Mouse (Mus musculus): ENCODE data around the gene Aph1c.
A peak's percentile ranks its signal among the peaks of the same experiment; 100 is the strongest.
"Not testable (repeated sequence)": the region's sequence is repeated elsewhere in the genome, so short reads cannot be mapped to it uniquely, and the experiment has no call there.

The Aph1c gene

DNA sequence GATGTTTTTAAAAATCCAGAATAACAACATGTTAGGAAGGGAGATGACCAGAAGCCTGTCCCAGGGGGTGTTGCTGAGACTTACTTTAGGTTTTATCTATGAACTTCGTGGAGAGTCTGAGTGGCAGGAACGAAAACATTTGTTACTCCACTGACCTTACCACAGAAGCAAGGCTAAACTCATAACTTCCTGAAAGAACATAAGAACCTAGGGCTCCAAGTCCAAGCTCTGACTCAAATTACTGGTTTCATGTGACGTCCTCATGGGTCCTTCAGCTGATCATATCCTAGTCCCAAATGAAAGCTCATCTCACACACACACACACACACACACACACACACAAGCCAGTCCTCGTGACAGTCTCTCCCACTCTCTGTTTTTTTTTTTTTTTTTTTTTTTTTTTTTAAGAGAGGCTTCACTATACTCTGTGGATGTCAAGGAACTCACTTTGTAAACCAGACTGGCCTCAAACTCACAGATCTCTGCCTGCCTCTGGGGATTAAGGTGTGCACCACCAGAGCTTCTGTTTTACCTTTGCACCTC, 2.1 kb downstream of the Aph1c start:
- DNase-seq (ENCODE audit: low read depth, low spot score), result peak; percentile 31

DNA sequence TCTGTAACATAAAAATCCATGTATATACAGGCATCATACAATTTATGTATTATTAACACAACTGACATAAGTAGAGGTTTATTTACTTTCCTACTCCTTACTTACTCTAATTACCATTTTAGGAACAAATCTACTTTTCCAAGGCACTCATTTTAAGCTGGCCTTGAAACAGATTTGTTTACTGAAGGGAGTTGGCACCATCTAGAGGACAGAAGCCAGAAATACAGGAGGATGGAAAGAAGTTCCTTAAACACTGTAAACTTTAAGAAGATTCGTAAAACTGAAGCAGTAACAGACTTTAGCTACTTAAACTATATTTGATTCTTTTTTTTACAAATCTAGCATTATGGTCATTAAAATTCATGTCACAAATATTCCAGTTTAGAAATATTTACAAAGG, 8.5 kb downstream of the Aph1c start:
- DNase-seq (ENCODE audit: low read depth, low spot score), result peak; percentile 37

DNA sequence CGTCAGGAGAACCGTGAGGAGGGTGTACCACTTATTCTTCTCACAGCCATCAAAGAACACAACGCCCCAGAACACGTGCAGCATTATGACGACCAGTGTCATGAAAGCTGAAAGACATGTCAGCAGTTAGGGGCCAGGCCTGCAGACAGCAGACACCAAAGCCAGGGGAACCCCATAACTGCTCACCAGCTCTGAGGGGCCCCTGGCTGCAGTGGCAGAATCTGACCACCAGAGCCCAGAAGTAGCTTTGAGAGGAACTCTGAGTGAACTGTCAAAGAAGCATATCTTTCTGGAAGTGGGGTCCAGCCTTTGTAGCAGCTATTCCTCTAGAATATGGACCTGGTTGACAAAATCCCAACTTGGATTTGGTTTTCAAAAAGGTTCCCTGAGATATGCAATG, 12.3 kb downstream of the Aph1c start:
- not testable (repeated sequence) for DNase-seq (ENCODE audit: low read depth, low spot score)

DNA sequence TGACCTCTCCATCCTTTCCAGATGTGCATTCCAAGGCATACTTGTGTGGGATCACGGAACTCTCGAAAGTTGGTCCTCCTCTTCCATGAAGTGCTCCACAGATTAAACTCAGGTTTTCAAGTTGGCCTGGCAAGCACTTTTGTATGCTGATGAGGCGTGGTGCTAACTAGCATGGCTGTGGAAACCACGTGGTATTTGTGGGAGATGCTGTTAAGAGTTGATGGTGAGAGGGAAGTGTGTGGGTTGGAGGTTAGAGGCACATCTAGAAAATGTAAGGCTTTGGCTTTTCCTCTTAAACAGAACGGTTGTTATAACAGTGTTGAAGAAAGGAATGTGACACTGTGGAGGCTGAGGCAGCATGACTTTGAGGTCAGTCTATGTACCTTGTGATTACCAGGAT, 13.5 kb downstream of the Aph1c start:
- DNase-seq (ENCODE audit: low read depth, low spot score), result no peak

DNA sequence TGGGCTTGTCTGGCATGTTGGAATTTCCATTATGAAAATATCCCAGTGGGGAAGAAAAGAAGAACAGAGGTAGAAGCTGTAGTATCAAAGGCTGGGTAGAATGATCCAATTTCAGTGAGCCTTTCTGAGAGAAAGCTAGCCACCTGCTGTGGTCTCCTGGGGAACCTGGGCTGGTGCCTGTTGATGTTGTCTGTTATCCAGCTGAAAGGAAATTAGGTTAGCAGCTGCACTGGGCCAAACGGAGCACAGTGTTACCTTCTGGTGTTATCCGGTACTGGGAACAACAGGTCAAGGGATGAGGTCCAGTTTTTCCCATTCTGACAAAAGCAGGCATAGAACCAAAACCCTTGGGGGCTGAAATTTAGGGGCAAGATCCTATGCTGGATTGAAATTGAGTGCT, 21.1 kb downstream of the Aph1c start:
- DNase-seq (ENCODE audit: low read depth, low spot score), result no peak

DNA sequence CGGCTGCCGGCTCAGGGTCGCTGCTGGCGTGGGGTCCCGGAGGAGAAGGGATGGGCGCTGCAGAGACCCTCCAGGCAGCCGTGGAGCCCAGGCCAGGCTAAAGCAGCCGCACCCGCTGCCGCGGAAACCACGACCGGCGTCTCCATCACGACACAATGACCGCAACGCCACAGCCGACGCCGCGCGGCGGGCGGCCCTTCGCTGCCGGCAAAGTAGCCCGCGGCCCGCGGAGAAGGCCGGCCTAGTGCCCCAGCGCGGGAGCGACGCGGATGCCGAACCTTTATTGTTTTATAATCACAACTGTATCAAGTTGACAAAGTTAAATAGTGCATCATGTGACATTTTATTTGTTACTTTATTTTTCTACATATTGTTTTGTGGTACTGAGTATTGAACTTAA, 28.6 kb downstream of the Aph1c start:
- not testable (repeated sequence) for DNase-seq (ENCODE audit: low read depth, low spot score)

DNA sequence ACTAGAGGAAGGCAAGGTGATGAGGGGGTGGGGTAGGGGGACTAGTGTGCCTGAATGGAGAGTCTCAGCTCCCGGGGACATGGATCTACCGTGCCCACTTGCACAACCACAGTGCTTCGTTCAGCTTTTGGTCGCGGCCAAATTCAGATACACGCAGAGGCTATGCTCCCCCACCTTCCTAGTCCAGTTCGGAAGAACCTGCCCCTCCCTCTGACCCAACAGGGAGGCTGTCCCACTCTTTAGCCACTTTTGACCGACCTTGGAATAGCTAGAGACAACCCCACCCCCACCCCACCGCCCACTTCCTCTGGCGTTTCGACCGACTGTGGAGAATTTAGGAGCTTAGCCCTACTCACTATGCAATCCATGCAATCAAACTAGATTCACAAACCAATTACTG, 32.6 kb downstream of the Aph1c start:
- no peak for DNase-seq (ENCODE audit: low read depth, low spot score)

DNA sequence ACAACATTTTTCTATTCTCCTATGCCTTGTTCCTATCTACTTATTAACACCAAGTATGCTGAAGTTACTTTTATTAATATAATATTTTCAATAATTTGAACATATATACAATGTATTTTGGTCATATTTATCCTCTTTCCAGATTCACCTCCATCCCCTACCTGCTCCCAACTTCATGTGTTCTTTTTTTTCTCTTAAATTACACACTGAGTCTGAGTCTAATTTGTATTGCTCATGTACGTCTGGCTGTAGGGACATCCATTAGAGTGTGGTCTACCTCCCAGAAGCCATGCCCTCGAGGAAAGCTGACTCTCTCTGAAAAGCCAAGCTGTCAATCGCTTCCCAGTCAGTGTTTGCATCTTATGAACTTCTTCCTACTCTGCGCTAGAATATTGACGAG, 37.8 kb downstream of the Aph1c start, which contains the start of gene Gm10647:
Gene Gm10647, plus strand, starts transcription at position 301 of the 400 bp plus-strand sequence.
- DNase-seq (ENCODE audit: low read depth, low spot score), result no peak

DNA sequence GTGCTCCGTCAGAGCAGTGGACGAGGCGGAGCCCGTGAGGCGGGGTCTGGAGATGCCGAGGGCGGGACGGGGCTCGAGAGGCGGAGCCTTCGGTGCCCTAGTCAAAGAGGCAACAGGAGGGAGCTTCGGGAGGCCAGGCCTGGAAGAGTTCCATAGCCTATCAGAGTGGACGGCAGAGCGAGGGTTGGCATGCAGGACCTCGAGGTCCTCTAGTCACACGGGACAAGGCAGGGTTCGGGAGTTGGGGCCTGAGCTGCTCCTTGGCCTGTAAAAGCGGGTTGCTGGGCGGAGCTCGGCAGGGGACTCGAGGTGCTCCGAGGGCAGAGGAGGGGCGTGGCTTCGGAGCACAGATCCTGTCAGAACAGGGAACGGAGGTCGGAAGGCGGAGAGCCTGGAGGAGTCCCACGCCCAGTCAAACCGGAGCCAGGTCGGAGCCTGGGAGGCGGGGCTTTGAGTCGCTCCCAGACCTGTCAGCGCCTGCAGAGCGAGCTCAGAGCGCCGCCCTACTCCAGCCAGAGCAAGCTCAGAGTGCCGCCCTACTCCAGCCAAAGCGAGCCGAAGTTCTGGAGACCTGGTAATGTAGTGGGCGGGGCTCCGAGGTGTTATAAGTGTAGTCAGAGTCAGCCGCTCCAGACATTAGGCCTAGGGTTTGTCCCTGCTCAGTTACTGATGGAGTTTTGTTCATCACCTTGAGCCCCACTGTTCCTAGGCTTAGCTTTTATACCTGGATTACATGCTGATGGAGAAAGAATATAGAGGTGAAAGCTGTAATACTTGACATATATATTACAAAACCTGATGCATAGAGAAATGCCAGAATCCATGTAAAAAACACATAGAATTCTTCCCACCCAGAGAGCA, 38.8 kb downstream of the Aph1c start, which contains the start of gene Aph1b:
Gene Aph1b, minus strand, starts transcription at position 27 of the 861 bp plus-strand sequence.
- peak; percentile 98 for DNase-seq (ENCODE audit: low read depth, low spot score)

DNA sequence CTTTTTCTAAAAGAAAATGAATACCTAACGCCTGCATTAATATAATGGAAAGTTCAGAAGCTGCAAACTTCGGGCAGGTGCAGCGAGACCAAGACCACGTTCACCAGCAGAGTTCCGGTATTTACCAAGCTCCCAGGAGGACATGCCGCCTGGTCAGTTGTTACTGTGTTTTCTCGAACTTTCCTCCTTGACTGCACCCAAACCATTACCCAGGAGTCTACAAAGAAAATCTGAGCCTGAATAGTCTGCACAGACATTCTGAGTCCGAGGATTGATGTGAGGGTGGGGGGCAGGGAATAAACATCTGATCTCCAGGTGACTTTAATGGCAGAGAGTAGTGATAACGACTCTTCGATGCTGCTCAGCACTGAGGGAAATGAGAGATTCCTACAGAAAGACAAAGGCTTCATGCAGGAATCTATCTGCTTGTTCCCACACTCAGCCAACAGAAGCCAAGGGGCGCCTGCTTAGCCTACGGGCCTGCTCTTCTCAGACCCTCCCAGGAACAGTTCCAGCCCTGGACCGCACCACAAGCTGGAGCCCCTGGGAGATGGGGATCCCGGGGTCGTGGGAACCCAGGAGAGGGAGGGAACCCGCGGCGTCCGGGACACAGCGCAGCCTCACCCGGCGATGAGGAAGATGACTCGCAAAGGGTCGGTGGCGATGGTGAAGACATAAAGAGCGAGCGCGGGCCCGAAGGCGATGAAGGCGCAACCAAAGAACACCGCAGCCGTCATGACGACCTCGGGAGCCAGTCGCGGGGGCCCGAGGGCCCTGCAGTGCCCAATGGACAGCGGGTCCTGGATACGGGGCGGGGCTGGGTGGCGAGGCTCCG, 39.7 kb downstream of the Aph1c start:
- DNase-seq (ENCODE audit: low read depth, low spot score), result no peak

DNA sequence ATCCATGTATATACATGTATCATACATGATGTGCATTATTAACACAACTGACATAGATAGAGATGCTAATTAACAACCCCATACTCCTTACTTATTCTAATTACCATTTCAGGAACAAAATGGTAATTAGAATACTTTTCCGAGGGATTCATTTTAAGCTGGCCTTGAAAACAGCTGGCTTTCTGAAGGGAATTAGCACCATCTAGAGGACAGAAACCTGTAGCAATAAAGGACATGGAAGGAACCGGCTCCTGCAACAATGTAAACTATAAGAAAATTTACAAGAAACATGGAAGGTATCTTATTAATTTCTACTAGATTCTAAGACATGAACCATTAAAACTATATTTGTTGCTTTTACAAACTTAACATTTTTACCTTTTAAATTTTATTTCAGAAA, 46.7 kb downstream of the Aph1c start:
- peak; percentile 13 for DNase-seq (ENCODE audit: low read depth, low spot score)

DNA sequence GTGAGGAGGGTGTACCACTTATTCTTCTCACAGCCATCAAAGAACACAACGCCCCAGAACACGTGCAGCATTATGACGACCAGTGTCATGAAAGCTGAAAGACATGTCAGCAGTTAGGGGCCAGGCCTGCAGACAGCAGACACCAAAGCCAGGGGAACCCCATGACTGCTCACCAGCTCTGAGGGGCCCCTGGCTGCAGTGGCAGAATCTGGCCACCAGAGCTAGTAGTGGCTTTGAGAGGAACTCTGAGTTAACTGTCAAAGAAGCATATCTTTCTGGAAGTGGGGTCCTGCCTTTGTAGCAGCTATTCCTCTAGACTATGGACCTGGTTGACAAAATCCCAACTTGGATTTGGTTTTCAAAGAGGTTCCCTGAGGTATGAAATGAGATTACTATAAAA, 50.0 kb downstream of the Aph1c start:
- not testable (repeated sequence) for DNase-seq (ENCODE audit: low read depth, low spot score)

DNA sequence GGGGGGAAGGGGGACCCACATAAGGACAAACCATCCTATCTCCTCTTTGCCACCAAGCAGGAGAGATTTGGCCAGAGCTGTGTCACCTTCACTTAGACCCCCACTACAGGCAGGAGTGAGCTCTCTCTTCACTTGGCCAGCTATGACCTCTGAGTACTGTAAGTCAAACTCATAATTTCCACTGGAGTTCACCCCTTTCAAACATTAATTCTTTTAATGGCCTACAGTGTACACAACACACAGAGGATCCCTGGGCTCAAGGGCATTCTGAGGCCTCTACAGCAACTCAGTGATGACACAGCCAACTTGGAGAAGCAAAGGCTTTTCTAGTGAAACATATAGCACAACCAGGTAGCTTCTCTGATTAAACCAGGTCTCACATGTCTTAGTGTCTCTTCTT, 63.8 kb downstream of the Aph1c start:
- DNase-seq (ENCODE audit: low read depth, low spot score), result no peak

DNA sequence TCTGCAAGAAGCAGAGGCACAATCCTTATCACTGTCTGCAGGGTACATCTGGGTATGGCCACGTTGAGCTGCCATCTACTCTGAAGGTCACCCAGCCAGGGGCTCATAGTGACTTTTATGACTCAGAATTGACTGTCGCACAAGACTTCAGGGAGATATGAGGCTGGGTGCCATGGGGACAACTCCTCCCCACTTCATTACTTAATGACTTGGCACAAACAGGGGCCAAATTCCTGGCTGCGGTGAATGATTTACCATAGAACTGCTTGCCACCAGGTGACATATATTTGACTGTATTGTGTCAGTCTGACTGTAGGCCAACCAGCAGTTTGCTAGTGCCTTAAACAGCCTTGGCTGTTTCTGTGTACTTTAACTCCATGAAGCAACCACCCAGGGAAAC, 65.3 kb downstream of the Aph1c start:
- no peak for DNase-seq (ENCODE audit: low read depth, low spot score)

DNA sequence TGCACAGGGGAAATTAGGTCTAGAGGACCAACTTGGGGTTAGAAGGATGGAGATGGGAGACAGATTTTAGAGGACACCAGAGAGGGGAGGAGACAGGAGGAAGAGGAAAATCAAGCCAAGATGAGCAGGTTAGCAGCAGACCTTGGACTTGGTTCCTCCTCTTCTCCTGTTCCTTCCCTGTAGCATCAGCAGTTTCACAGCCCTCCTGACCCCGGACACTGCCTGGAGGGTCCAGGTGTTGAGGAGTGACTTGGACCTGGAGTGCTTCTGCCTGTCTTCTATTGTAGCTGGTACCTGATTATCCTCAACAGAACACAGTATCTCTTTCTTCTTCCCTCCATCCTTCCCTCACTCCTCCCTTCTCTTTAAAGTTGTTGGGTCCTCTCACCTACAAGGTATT, 65.8 kb downstream of the Aph1c start:
- DNase-seq (ENCODE audit: low read depth, low spot score), result no peak

Data from skeletal muscle tissue, adult 2 months (tissue).